ENCODE assay signal across 10 mouse cellular contexts in the genomic region with DNA sequence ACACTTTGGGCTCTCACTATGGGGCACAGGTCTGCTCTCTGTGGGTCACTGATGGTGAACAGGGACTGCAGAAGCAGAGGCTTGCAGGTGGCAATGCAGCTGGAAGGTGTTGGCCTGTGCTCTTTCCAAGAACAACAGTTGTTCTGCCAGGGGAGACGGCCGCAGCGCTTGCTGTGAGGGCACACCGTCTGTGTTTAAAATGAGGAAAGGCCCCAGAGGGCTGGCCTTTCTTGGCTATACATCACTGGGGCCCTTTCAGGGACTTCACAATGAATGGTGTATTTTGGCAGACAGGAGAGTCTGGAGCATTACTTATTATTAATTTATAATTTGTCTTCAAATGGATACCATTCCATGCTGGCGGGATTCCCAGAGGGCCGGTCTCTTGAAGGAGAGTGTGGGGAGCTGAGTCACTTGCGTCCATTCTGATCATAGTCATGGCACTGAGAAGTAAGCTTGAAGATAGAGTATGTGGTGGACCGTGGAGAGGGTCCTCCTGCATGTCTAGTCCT.
DNase-seq lines count a peak whose midpoint lies in the region; ATAC-seq lines count a peak whose summit lies in the region.
"Had no signal": no experiment of that assay in that cellular context is flagged by ENCODE, and none has a peak within 500 bp of the region (broad histone marks: within the 10 kb centered on the region; RNA-seq: fewer than 3 reads in every experiment).

No protein-coding gene starts in this region.

- no peak overlapping the region for H3K4me3 ChIP-seq in embryonic facial prominence, embryonic 13.5 days
- no peak overlapping the region for H3K4me3 ChIP-seq in neural tube, embryonic 11.5 days (ENCODE audit: low read depth, low read length)

- H3K27ac ChIP-seq in embryonic facial prominence, embryonic 13.5 days = peak overlapping the region; percentile 57; the same call in 1 of the 2 replicates
- H3K27ac ChIP-seq in neural tube, embryonic 11.5 days (ENCODE audit: low read depth, low read length) = no peak overlapping the region

- 39% methylated on average over 8 of the region's 8 CpGs for WGBS in embryonic facial prominence, embryonic 13.5 days
- 33% methylated on average over 8 of the region's 8 CpGs for WGBS in neural tube, embryonic 11.5 days

- H3K36me3 ChIP-seq in embryonic facial prominence, embryonic 13.5 days = no peaks in the 10 kb centered on the region
- no peaks in the 10 kb centered on the region for H3K36me3 ChIP-seq in neural tube, embryonic 11.5 days (ENCODE audit: control insufficient read depth, insufficient read depth, low read length)

- no peaks in the 10 kb centered on the region for H3K9me3 ChIP-seq in embryonic facial prominence, embryonic 13.5 days
- no peaks in the 10 kb centered on the region for H3K9me3 ChIP-seq in neural tube, embryonic 11.5 days (ENCODE audit: control insufficient read depth, low read length)

- no peaks in the 10 kb centered on the region for H3K27me3 ChIP-seq in embryonic facial prominence, embryonic 13.5 days
- H3K27me3 ChIP-seq in neural tube, embryonic 11.5 days (ENCODE audit: control insufficient read depth, insufficient read depth, low read length) = no peaks in the 10 kb centered on the region

- no peak overlapping the region for H3K9ac ChIP-seq in embryonic facial prominence, embryonic 13.5 days
- no peak overlapping the region for H3K9ac ChIP-seq in neural tube, embryonic 11.5 days (ENCODE audit: low read length)

- ATAC-seq in embryonic facial prominence, embryonic 13.5 days (ENCODE audit: insufficient number of reproducible peaks, insufficient read depth, low FRiP score, low TSS enrichment, low read depth) = peak; percentile 58
- no peak for ATAC-seq in neural tube, embryonic 11.5 days (ENCODE audit: insufficient read depth, low FRiP score, low TSS enrichment)
- no peak for ATAC-seq in erythroid progenitor cell, adult 5-6 weeks (replicated peaks; ENCODE audit: low FRiP score, poor library complexity, severe bottlenecking)

- peak; percentile 46 for DNase-seq in adrenal gland, postnatal 10 days
- DNase-seq in adrenal gland, adult 8-10 months = no peak
- DNase-seq in kidney, postnatal 4 days = peak; percentile 57 to 59
- no peak for DNase-seq in kidney, adult 11 months
- DNase-seq in neural tube, embryonic 11.5 days (ENCODE audit: low spot score) = peak; percentile 41
- DNase-seq in thymus, postnatal 25 days = no peak
- DNase-seq: B cell, adult 2 months; right cerebral cortex, postnatal 4 days had no signal

- peaks cover 55% of the 10 kb centered on the region for H3K4me1 ChIP-seq in embryonic facial prominence, embryonic 13.5 days
- H3K4me1 ChIP-seq in neural tube, embryonic 11.5 days (ENCODE audit: control insufficient read depth, insufficient read depth, low read length) = peaks cover 10% of the 10 kb centered on the region

- H3K4me2 ChIP-seq in embryonic facial prominence, embryonic 13.5 days = peak overlapping the region; percentile 20
- 0 out of 2 replicates have a peak overlapping the region, but pooled peaks have one; percentile 1 for H3K4me2 ChIP-seq in neural tube, embryonic 11.5 days (ENCODE audit: low read depth)

Comparison
In these comparisons a context has a peak if more than half of its experiments do, and no peak if none do; other contexts are left out.
1. DNase-seq: peak in adrenal gland, postnatal 10 days (single experiment), kidney, postnatal 4 days (2 of 2) and neural tube, embryonic 11.5 days (single experiment); none in adrenal gland, adult 8-10 months (single experiment), kidney, adult 11 months (single experiment) and thymus, postnatal 25 days (single experiment).